Mouse (Mus musculus) layer of hippocampus, adult 6 months (tissue): ENCODE data around the gene Coq2. TPM values are rescaled to one million over a fixed set of nuclear protein-coding genes. Genes with fewer than 3 reads are reported as not detected.

ENCODE experiments used
- long read RNA-seq, 2 experiments: library from polyadenylated mRNA; unstranded; transcript quantifications; one replicate each; pipeline ENCODE4 v2.0.0; 2019 to 2020
- polyA plus RNA-seq: library from polyadenylated mRNA; unstranded; fragments of <200 nt; fragmentation: Nextera tagmentation; gene quantifications from 2 replicates; pipeline ENCODE4 v1.2.3, GENCODE M21; 2021

Gene Coq2
- 67.1 and 81.9 TPM in 2 replicates for polyA plus RNA-seq
- long read RNA-seq, experiment 1, transcript Coq2-201 (7 exons, 1,743 nt), result major isoform, 70 of 177 reads
- long read RNA-seq, experiment 1, partial matches to known transcripts, result 19 of 177 reads
- long read RNA-seq, experiment 1, other reads (novel, unspliced or antisense), result 87 of 177 reads
- long read RNA-seq, experiment 2, transcript Coq2-201 (7 exons, 1,743 nt), result major isoform, 462 of 864 reads
- long read RNA-seq, experiment 2, transcript Coq2-204 (6 exons, 1,043 nt), result minor isoform, 6 of 864 reads
- long read RNA-seq, experiment 2, partial matches to known transcripts, result 4 of 864 reads
- long read RNA-seq, experiment 2, other reads (novel, unspliced or antisense), result 392 of 864 reads

GRCm38 (mm10) chr5:100674711-100675376 lies at the start of gene Coq2:
Coq2 (minus strand) TSS chr5:100675140.

GRCm38 (mm10) chr5:100719235-100720088 lies 44.5 kb upstream of the Coq2 start, which contains the start of gene Hpse:
Hpse (minus strand) TSS chr5:100719716.

Other genes starting within 250 kb of the Coq2 start
- 2.2 and 3.3 TPM in 2 replicates for gene Lin54, start 174.5 kb downstream of the Coq2 start, polyA plus RNA-seq
- 160 and 164 TPM in 2 replicates for gene Cops4, start 156.8 kb downstream of the Coq2 start, polyA plus RNA-seq
- gene Plac8, start 102.9 kb downstream of the Coq2 start, polyA plus RNA-seq, result 0.23 TPM in 1 of 2 replicates, not detected in the other
- gene Hpse, start 44.6 kb upstream of the Coq2 start, polyA plus RNA-seq, result 0.19 and 0.21 TPM in 2 replicates
- gene Helq, start 123.5 kb upstream of the Coq2 start, polyA plus RNA-seq, result 2.0 and 3.3 TPM in 2 replicates
- 173 and 177 TPM in 2 replicates for gene Mrps18c, start 123.5 kb upstream of the Coq2 start, polyA plus RNA-seq
- gene Abraxas1, start 145.8 kb upstream of the Coq2 start, polyA plus RNA-seq, result 4.6 and 5.2 TPM in 2 replicates
- 1.8 and 2.0 TPM in 2 replicates for gene Gpat3, start 170.6 kb upstream of the Coq2 start, polyA plus RNA-seq